Mouse (Mus musculus): ENCODE results near the gene Platr17. TPM values are rescaled to one million over a fixed set of nuclear protein-coding genes. Genes with fewer than 3 reads are reported as not detected.

The Platr17 gene
- polyA plus RNA-seq, 1 experiment from 2014 or later = 0.21 TPM

DNA sequence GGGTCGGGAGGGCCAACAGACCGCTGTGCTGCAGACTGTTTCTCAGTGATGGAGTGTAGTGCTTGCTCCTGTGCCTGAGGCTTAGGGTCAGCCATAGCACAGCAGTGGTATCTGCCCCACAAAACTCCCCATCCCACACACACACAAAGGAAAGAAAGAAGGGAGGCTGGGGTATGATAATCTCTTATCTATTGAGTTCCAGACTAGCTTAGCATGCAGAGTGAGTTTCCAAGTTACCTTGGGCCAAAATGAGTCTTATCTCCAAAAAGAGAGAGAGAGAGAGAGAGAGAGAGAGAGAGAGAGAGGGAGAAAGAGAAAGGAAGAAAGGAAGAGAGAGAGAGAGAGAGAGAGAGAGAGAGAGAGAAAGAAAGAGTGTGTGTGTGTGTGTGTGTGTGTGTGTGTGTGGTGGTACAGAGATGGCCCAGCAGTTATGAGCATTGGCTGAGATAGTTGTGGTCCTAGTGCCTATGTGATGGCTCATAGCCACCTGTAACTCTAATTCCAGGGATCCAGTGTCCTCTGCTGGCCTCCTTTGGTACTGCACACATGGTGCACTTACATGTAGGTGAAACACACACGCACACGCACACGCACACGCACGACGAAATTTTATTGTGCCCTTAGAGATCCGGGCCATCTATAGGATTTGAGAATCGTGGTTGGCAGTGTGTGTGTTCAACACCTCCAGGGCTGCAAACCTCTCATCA, 19.8 kb downstream of the Platr17 start:
- Histone ChIP-seq H3K27ac (ENCODE audit: low read length) (peak overlapping the region; percentile 57; the same call in 1 of the 2 replicates), H3K4me2 (ENCODE audit: low read depth, low read length) (no peak overlapping the region), H3K9me3 (replicated peaks; ENCODE audit: control insufficient read depth, low read length) (no peaks in the 10 kb centered on the region), H3K4me1 (ENCODE audit: control insufficient read depth, low read depth, low read length) (peaks cover 22% of the 10 kb centered on the region), H3K4me3 (ENCODE audit: low read depth, low read length) (no peak overlapping the region), H3K36me3 (ENCODE audit: control insufficient read depth, insufficient read depth) (no peaks in the 10 kb centered on the region; the same call in 1 of the 2 replicates), H3K27me3 (ENCODE audit: control insufficient read depth, insufficient read depth, low read depth, low read length) (no peaks in the 10 kb centered on the region), H3K9ac (ENCODE audit: low read depth, low read length) (no peak overlapping the region)
- 71% methylated on average over 10 of the region's 10 CpGs for WGBS (ENCODE audit: insufficient replicate concordance)
- peak; percentile 12 for ATAC-seq (ENCODE audit: low read depth)

DNA sequence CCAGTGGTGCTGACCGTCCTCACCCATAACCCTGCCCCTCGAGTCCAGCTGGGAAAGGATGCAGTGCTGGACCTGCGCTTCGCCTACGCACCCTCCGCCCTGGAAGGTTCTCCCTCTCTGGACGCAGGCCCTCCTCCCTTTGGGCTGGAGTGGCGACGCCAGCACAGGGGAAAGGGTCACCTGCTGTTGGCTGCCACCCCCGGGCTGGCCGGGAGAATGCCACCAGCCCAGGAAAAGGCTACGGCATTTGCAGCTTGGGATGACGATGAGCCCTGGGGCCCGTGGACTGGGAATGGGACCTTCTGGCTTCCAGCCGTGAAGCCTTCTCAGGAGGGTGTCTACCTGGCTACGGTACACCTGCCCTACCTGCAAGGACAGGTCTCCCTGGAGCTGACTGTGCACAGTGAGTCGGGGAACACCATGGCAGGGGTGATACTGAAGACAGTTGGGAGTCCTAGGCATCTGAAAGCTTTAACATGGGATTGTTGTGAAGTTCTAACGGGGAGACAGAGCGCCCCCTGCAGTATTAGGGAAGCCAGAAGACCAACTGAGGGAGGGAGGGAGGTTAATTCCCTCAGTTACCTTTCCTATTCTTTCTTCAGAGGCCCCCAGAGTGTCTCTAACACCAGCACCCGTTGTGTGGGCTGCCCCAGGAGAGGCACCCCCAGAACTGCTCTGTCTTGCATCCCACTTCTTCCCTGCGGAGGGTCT, 20.6 kb downstream of the Platr17 start:
- WGBS (ENCODE audit: insufficient replicate concordance) = 85% methylated on average over 21 of the region's 21 CpGs

GRCm38 (mm10) chr17:33926207-33926932, 21.4 kb downstream of the Platr17 start:
- Histone ChIP-seq H3K9ac (ENCODE audit: low read depth, low read length) (no peak overlapping the region), H3K4me2 (ENCODE audit: low read depth, low read length) (no peak overlapping the region), H3K36me3 (ENCODE audit: control insufficient read depth, insufficient read depth) (no peaks in the 10 kb centered on the region; the same call in 1 of the 2 replicates), H3K9me3 (replicated peaks; ENCODE audit: control insufficient read depth, low read length) (no peaks in the 10 kb centered on the region), H3K4me3 (ENCODE audit: low read depth, low read length) (no peak overlapping the region), H3K27ac (ENCODE audit: low read length) (no peak overlapping the region), H3K27me3 (ENCODE audit: control insufficient read depth, insufficient read depth, low read depth, low read length) (no peaks in the 10 kb centered on the region), H3K4me1 (ENCODE audit: control insufficient read depth, low read depth, low read length) (peaks cover 32% of the 10 kb centered on the region)
- no peak for ATAC-seq (ENCODE audit: low read depth)
- WGBS (ENCODE audit: insufficient replicate concordance) = 86% methylated on average over 17 of the region's 17 CpGs

More for the DNA sequence above, 20.6 kb downstream of the Platr17 start:
- Histone ChIP-seq H3K27ac (ENCODE audit: low read length) (no peak overlapping the region), H3K36me3 (ENCODE audit: control insufficient read depth, insufficient read depth) (no peaks in the 10 kb centered on the region; the same call in 1 of the 2 replicates), H3K4me2 (ENCODE audit: low read depth, low read length) (no peak overlapping the region), H3K9me3 (replicated peaks; ENCODE audit: control insufficient read depth, low read length) (no peaks in the 10 kb centered on the region), H3K9ac (ENCODE audit: low read depth, low read length) (no peak overlapping the region), H3K4me3 (ENCODE audit: low read depth, low read length) (no peak overlapping the region), H3K4me1 (ENCODE audit: control insufficient read depth, low read depth, low read length) (peaks cover 28% of the 10 kb centered on the region), H3K27me3 (ENCODE audit: control insufficient read depth, insufficient read depth, low read depth, low read length) (no peaks in the 10 kb centered on the region)
- no peak for ATAC-seq (ENCODE audit: low read depth)

DNA sequence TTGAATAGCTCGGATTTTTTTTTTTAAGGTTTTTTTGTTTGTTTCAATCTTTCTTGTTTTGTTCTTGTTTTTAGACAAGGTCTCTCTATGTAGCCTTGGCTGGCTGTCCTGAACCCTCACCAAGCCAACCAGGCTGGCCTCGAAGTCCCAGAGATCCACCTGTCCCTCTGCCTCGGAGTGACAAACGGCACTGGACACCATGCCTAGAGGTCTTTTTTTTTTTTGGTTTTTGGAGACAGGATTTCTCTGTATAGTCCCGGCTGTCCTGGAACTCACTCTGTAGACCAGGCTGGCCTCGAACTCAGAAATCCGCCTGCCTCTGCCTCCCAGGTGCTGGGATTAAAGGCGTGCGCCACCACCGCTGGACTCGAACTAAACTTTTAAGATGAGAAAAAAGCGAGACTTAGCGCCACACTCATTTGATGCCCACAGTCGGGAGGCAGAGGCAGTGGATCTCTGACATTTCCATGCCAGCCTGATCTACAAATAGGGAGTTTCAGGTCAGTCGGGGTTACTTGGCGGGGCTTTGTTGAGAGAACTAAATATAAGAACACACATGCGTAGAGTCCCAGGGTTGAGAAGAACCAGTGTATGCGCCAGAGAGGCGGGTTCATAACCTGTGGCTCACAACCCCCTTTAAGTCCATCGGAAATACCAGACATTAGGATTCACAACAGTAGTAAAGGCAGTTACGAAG, 23.5 kb downstream of the Platr17 start:
- Histone ChIP-seq H3K9ac (ENCODE audit: low read depth, low read length) (peak overlapping the region; percentile 81), H3K4me2 (ENCODE audit: low read depth, low read length) (peak overlapping the region; percentile 98), H3K36me3 (ENCODE audit: control insufficient read depth, insufficient read depth) (no peaks in the 10 kb centered on the region; the same call in 1 of the 2 replicates), H3K27me3 (ENCODE audit: control insufficient read depth, insufficient read depth, low read depth, low read length) (no peaks in the 10 kb centered on the region), H3K9me3 (replicated peaks; ENCODE audit: control insufficient read depth, low read length) (no peaks in the 10 kb centered on the region), H3K4me1 (ENCODE audit: control insufficient read depth, low read depth, low read length) (peaks cover 37% of the 10 kb centered on the region), H3K27ac (ENCODE audit: low read length) (no peak overlapping the region; the same call in 1 of the 2 replicates), H3K4me3 (ENCODE audit: low read depth, low read length) (peak overlapping the region; percentile 82)
- no peak for ATAC-seq (ENCODE audit: low read depth)
- WGBS (ENCODE audit: insufficient replicate concordance) = 51% methylated on average over 21 of the region's 21 CpGs

- H3K36me3 ChIP-seq (ENCODE audit: control insufficient read depth, insufficient read depth) = no peaks in the 10 kb centered on the region; the same call in 1 of the 2 replicates
- H3K4me3 ChIP-seq (ENCODE audit: low read depth, low read length) = peak within 1 kb of the TSS; percentile 82
- H3K4me2 ChIP-seq (ENCODE audit: low read depth, low read length) = peak within 1 kb of the TSS; percentile 98
- H3K27me3 ChIP-seq (ENCODE audit: control insufficient read depth, insufficient read depth, low read depth, low read length) = no peaks in the 10 kb centered on the region
- no peaks in the 10 kb centered on the region for H3K9me3 ChIP-seq (replicated peaks; ENCODE audit: control insufficient read depth, low read length)
- peak within 1 kb of the TSS; percentile 95 for H3K27ac ChIP-seq (ENCODE audit: low read length)
- peaks cover 30% of the 10 kb centered on the region for H3K4me1 ChIP-seq (ENCODE audit: control insufficient read depth, low read depth, low read length)
- ATAC-seq (ENCODE audit: low read depth) = peak; percentile 86
- H3K9ac ChIP-seq (ENCODE audit: low read depth, low read length) = peak within 1 kb of the TSS; percentile 81
- WGBS (ENCODE audit: insufficient replicate concordance) = under 1% methylated on average over 77 of the region's 80 CpGs
Measured at GRCm38 (mm10) chr17:33929371-33930279, 24.7 kb downstream of the Platr17 start, which contains the start of gene Rgl2. Rgl2 (plus strand) TSS chr17:33929543.

- peaks cover 30% of the 10 kb centered on the region for H3K4me1 ChIP-seq (ENCODE audit: control insufficient read depth, low read depth, low read length)
Measured at GRCm38 (mm10) chr17:33930280-33931158, 25.6 kb downstream of the Platr17 start.

GRCm38 (mm10) chr17:33931159-33931866, 26.4 kb downstream of the Platr17 start:
- Histone ChIP-seq H3K9me3 (replicated peaks; ENCODE audit: control insufficient read depth, low read length) (no peaks in the 10 kb centered on the region), H3K4me3 (ENCODE audit: low read depth, low read length) (peak overlapping the region; percentile 82), H3K27me3 (ENCODE audit: control insufficient read depth, insufficient read depth, low read depth, low read length) (no peaks in the 10 kb centered on the region), H3K4me1 (ENCODE audit: control insufficient read depth, low read depth, low read length) (peaks cover 30% of the 10 kb centered on the region), H3K27ac (ENCODE audit: low read length) (0 out of 2 replicates have a peak overlapping the region, but pooled peaks have one; percentile 17), H3K4me2 (ENCODE audit: low read depth, low read length) (peak overlapping the region; percentile 98), H3K9ac (ENCODE audit: low read depth, low read length) (peak overlapping the region; percentile 81), H3K36me3 (ENCODE audit: control insufficient read depth, insufficient read depth) (no peaks in the 10 kb centered on the region)
- WGBS (ENCODE audit: insufficient replicate concordance) = 44% methylated on average over 18 of the region's 18 CpGs
- ATAC-seq (ENCODE audit: low read depth) = no peak

More at GRCm38 (mm10) chr17:33930280-33931158, 25.6 kb downstream of the Platr17 start:
- WGBS (ENCODE audit: insufficient replicate concordance) = under 1% methylated on average over 45 of the region's 45 CpGs
- 0 out of 2 replicates have a peak, but pooled peaks have one; percentile 5 for ATAC-seq (ENCODE audit: low read depth)
- Histone ChIP-seq H3K27me3 (ENCODE audit: control insufficient read depth, insufficient read depth, low read depth, low read length) (no peaks in the 10 kb centered on the region), H3K4me2 (ENCODE audit: low read depth, low read length) (peak overlapping the region; percentile 98), H3K27ac (ENCODE audit: low read length) (peak overlapping the region; percentile 95), H3K36me3 (ENCODE audit: control insufficient read depth, insufficient read depth) (no peaks in the 10 kb centered on the region; the same call in 1 of the 2 replicates), H3K4me3 (ENCODE audit: low read depth, low read length) (peak overlapping the region; percentile 82), H3K9me3 (replicated peaks; ENCODE audit: control insufficient read depth, low read length) (no peaks in the 10 kb centered on the region), H3K9ac (ENCODE audit: low read depth, low read length) (peak overlapping the region; percentile 81)

Measured in liver, embryonic 16.5 days (tissue).